Mouse (Mus musculus): ENCODE data around the gene Mmp25. TPM values are rescaled to one million over a fixed set of nuclear protein-coding genes. Genes with fewer than 3 reads are reported as not detected.

Mmp25 gene
- polyA plus RNA-seq, 1 experiment from 2014 or later, result 0.12 TPM

GRCm38 (mm10) chr17:23660876-23661200, 15.8 kb upstream of the Mmp25 start:
- Histone ChIP-seq H3K27ac (replicated peaks) (peak overlapping the region; percentile 86), H3K36me3 (ENCODE audit: control insufficient read depth, insufficient read depth, low read length) (no peaks in the 10 kb centered on the region)

GRCm38 (mm10) chr17:23660117-23660875, 15.2 kb upstream of the Mmp25 start, which contains the start of gene Bicdl2:
Gene Bicdl2 (plus strand): TSS chr17:23660506.
- peak; percentile 80 for ATAC-seq (ENCODE audit: low FRiP score, low TSS enrichment)
- H3K4me2 ChIP-seq (replicated peaks; ENCODE audit: low read depth), result peak within 1 kb of the TSS; percentile 57
- no peaks in the 10 kb centered on the region for H3K9me3 ChIP-seq (ENCODE audit: control insufficient read depth, low read length)
- 0 out of 2 replicates have a peak, but pooled peaks cover 2% of the 10 kb centered on the region for H3K4me1 ChIP-seq (replicated peaks; ENCODE audit: control insufficient read depth, insufficient read depth)
- WGBS, result 4% methylated on average over 27 of the region's 27 CpGs
- peak within 1 kb of the TSS; percentile 49 for H3K4me3 ChIP-seq (ENCODE audit: low read depth, low read length)
- peak within 1 kb of the TSS; percentile 86 for H3K27ac ChIP-seq (replicated peaks)
- DNase-seq (ENCODE audit: low spot score), result peak; percentile 93
- peak within 1 kb of the TSS; percentile 53 for H3K9ac ChIP-seq (ENCODE audit: low read length)
- H3K27me3 ChIP-seq (ENCODE audit: control insufficient read depth, insufficient read depth, low read length), result peaks cover 3% of the 10 kb centered on the region; the same call in 1 of the 2 replicates
- TF ChIP-seq EP300 (optimal IDR thresholded peaks at IDR 0.05) (no peak), CTCF (IDR thresholded peaks at IDR 0.05; ENCODE audit: low read depth) (peak; percentile 91)
- H3K36me3 ChIP-seq (ENCODE audit: control insufficient read depth, insufficient read depth, low read length), result no peaks in the 10 kb centered on the region

More at GRCm38 (mm10) chr17:23660876-23661200, 15.8 kb upstream of the Mmp25 start:
- peak; percentile 71 for DNase-seq (ENCODE audit: low spot score)
- Histone ChIP-seq H3K27me3 (ENCODE audit: control insufficient read depth, insufficient read depth, low read length) (peaks cover 3% of the 10 kb centered on the region; the same call in 1 of the 2 replicates), H3K4me1 (replicated peaks; ENCODE audit: control insufficient read depth, insufficient read depth) (0 out of 2 replicates have a peak, but pooled peaks cover 2% of the 10 kb centered on the region), H3K9ac (ENCODE audit: low read length) (peak overlapping the region; percentile 53), H3K4me2 (replicated peaks; ENCODE audit: low read depth) (peak overlapping the region; percentile 57), H3K9me3 (ENCODE audit: control insufficient read depth, low read length) (no peaks in the 10 kb centered on the region), H3K4me3 (ENCODE audit: low read depth, low read length) (peak overlapping the region; percentile 49)
- peak; percentile 77 for ATAC-seq (ENCODE audit: low FRiP score, low TSS enrichment)
- whole genome bisulfite sequencing, result 2% methylated on average over 12 of the region's 14 CpGs
- TF ChIP-seq EP300 (optimal IDR thresholded peaks at IDR 0.05) (no peak), CTCF (IDR thresholded peaks at IDR 0.05; ENCODE audit: low read depth) (no peak)

- Histone ChIP-seq H3K27me3 (ENCODE audit: control insufficient read depth, insufficient read depth, low read length) (peaks cover 3% of the 10 kb centered on the region; the same call in 1 of the 2 replicates), H3K27ac (replicated peaks) (no peak overlapping the region), H3K9ac (ENCODE audit: low read length) (no peak overlapping the region), H3K9me3 (ENCODE audit: control insufficient read depth, low read length) (no peaks in the 10 kb centered on the region), H3K4me2 (replicated peaks; ENCODE audit: low read depth) (no peak overlapping the region), H3K4me3 (ENCODE audit: low read depth, low read length) (no peak overlapping the region), H3K4me1 (replicated peaks; ENCODE audit: control insufficient read depth, insufficient read depth) (0 out of 2 replicates have a peak, but pooled peaks cover 2% of the 10 kb centered on the region), H3K36me3 (ENCODE audit: control insufficient read depth, insufficient read depth, low read length) (no peaks in the 10 kb centered on the region)
- DNase-seq (ENCODE audit: low spot score) (no peak), ATAC-seq (ENCODE audit: low FRiP score, low TSS enrichment) (no peak)
- TF ChIP-seq EP300 (optimal IDR thresholded peaks at IDR 0.05) (no peak), CTCF (IDR thresholded peaks at IDR 0.05; ENCODE audit: low read depth) (no peak)
- WGBS, result 81% methylated on average over 3 of the region's 3 CpGs
Measured at GRCm38 (mm10) chr17:23658450-23658849, 13.4 kb upstream of the Mmp25 start.

GRCm38 (mm10) chr17:23654410-23654809, 9.3 kb upstream of the Mmp25 start:
- Histone ChIP-seq H3K4me2 (replicated peaks; ENCODE audit: low read depth) (no peak overlapping the region), H3K4me3 (ENCODE audit: low read depth, low read length) (no peak overlapping the region), H3K27me3 (ENCODE audit: control insufficient read depth, insufficient read depth, low read length) (no peaks in the 10 kb centered on the region), H3K9ac (ENCODE audit: low read length) (no peak overlapping the region), H3K36me3 (ENCODE audit: control insufficient read depth, insufficient read depth, low read length) (no peaks in the 10 kb centered on the region), H3K9me3 (ENCODE audit: control insufficient read depth, low read length) (no peaks in the 10 kb centered on the region), H3K4me1 (replicated peaks; ENCODE audit: control insufficient read depth, insufficient read depth) (no peaks in the 10 kb centered on the region), H3K27ac (replicated peaks) (no peak overlapping the region)
- ATAC-seq (ENCODE audit: low FRiP score, low TSS enrichment) (no peak), DNase-seq (ENCODE audit: low spot score) (no peak)
- TF ChIP-seq EP300 (optimal IDR thresholded peaks at IDR 0.05), result no peak
- no peak for TF ChIP-seq CTCF (IDR thresholded peaks at IDR 0.05; ENCODE audit: low read depth)
- WGBS, result 47% methylated on average over 2 of the region's 2 CpGs

GRCm38 (mm10) chr17:23654001-23654400, 8.9 kb upstream of the Mmp25 start:
- WGBS, result 40% methylated on average over 6 of the region's 6 CpGs
- Histone ChIP-seq H3K36me3 (ENCODE audit: control insufficient read depth, insufficient read depth, low read length) (no peaks in the 10 kb centered on the region), H3K27ac (replicated peaks) (no peak overlapping the region), H3K9ac (ENCODE audit: low read length) (no peak overlapping the region), H3K27me3 (ENCODE audit: control insufficient read depth, insufficient read depth, low read length) (no peaks in the 10 kb centered on the region), H3K9me3 (ENCODE audit: control insufficient read depth, low read length) (no peaks in the 10 kb centered on the region), H3K4me3 (ENCODE audit: low read depth, low read length) (no peak overlapping the region), H3K4me1 (replicated peaks; ENCODE audit: control insufficient read depth, insufficient read depth) (no peaks in the 10 kb centered on the region), H3K4me2 (replicated peaks; ENCODE audit: low read depth) (no peak overlapping the region)
- no peak for TF ChIP-seq EP300 (optimal IDR thresholded peaks at IDR 0.05)
- no peak for TF ChIP-seq CTCF (IDR thresholded peaks at IDR 0.05; ENCODE audit: low read depth)
- no peak for ATAC-seq (ENCODE audit: low FRiP score, low TSS enrichment)
- DNase-seq (ENCODE audit: low spot score), result no peak

- Histone ChIP-seq H3K4me1 (replicated peaks; ENCODE audit: control insufficient read depth, insufficient read depth) (no peaks in the 10 kb centered on the region), H3K36me3 (ENCODE audit: control insufficient read depth, insufficient read depth, low read length) (no peaks in the 10 kb centered on the region), H3K9ac (ENCODE audit: low read length) (no peak overlapping the region), H3K4me3 (ENCODE audit: low read depth, low read length) (no peak overlapping the region), H3K4me2 (replicated peaks; ENCODE audit: low read depth) (no peak overlapping the region), H3K27ac (replicated peaks) (no peak overlapping the region), H3K9me3 (ENCODE audit: control insufficient read depth, low read length) (no peaks in the 10 kb centered on the region), H3K27me3 (ENCODE audit: control insufficient read depth, insufficient read depth, low read length) (no peaks in the 10 kb centered on the region)
- TF ChIP-seq CTCF (IDR thresholded peaks at IDR 0.05; ENCODE audit: low read depth) (no peak), EP300 (optimal IDR thresholded peaks at IDR 0.05) (no peak)
- ATAC-seq (ENCODE audit: low FRiP score, low TSS enrichment) (no peak), DNase-seq (ENCODE audit: low spot score) (no peak)
- 71% methylated on average over 1 of the region's 2 CpGs for WGBS
Measured at GRCm38 (mm10) chr17:23653324-23653723, 8.2 kb upstream of the Mmp25 start.

Data from stomach, postnatal 0 days (tissue).